Mouse (Mus musculus) cerebellum, postnatal 4 days (tissue): ENCODE measurements around the gene AC129217.1.
"Not testable (repeated sequence)": the region's sequence is repeated elsewhere in the genome, so short reads cannot be mapped to it uniquely, and the experiment has no call there.

ENCODE experiments used
- DNase-seq, 2 experiments: peaks; one replicate each; pipeline ENCODE4 v3.0.0; 2022; ENCODE audit warnings: low spot score in 2 of 2, mixed read lengths in 1 of 2

The AC129217.1 gene

GRCm38 (mm10) chr19:8830664-8831063 is 1.1 kb downstream of the AC129217.1 start:
- DNase-seq, result no peak

- no peak for DNase-seq
Measured at GRCm38 (mm10) chr19:8831262-8831661, 1.7 kb downstream of the AC129217.1 start.

- DNase-seq, result no peak
Measured at GRCm38 (mm10) chr19:8832971-8833370, 3.4 kb downstream of the AC129217.1 start.

- not testable (repeated sequence) for DNase-seq
Measured at GRCm38 (mm10) chr19:8836327-8836726, 6.8 kb downstream of the AC129217.1 start.

- DNase-seq, result peak; percentile 79 to 84
Measured at GRCm38 (mm10) chr19:8837251-8837791, 7.7 kb downstream of the AC129217.1 start, which contains the start of gene Bscl2. Gene Bscl2 (plus strand): TSS chr19:8837467.

GRCm38 (mm10) chr19:8838041-8838730 is 8.6 kb downstream of the AC129217.1 start:
- peak in 1 of 2 experiments; percentile 49 for DNase-seq

GRCm38 (mm10) chr19:8839103-8839907 is 9.7 kb downstream of the AC129217.1 start, which contains the start of gene Gng3:
Gene Gng3 (minus strand): TSS chr19:8839194.
- peak in 1 of 2 experiments; percentile 73 for DNase-seq

GRCm38 (mm10) chr19:8839908-8840791 is 10.6 kb downstream of the AC129217.1 start:
- DNase-seq, result peak in 1 of 2 experiments; percentile 69

- DNase-seq, result no peak
Measured at GRCm38 (mm10) chr19:8841012-8841411, 11.4 kb downstream of the AC129217.1 start.

GRCm38 (mm10) chr19:8842961-8843360 is 13.4 kb downstream of the AC129217.1 start:
- DNase-seq, result no peak

GRCm38 (mm10) chr19:8844371-8845129 is 15.0 kb downstream of the AC129217.1 start:
- peak; percentile 57 to 80 for DNase-seq

GRCm38 (mm10) chr19:8848356-8848755 is 18.8 kb downstream of the AC129217.1 start:
- DNase-seq, result no peak

- DNase-seq, result no peak
Measured at GRCm38 (mm10) chr19:8850402-8850901, 20.9 kb downstream of the AC129217.1 start, which contains the start of gene Lrrn4cl. Gene Lrrn4cl (plus strand): TSS chr19:8850768.

- DNase-seq, result no peak
Measured at GRCm38 (mm10) chr19:8851639-8852038, 22.1 kb downstream of the AC129217.1 start.

GRCm38 (mm10) chr19:8852236-8852928 is 22.8 kb downstream of the AC129217.1 start:
- DNase-seq, result no peak

GRCm38 (mm10) chr19:8853117-8853516 is 23.5 kb downstream of the AC129217.1 start:
- DNase-seq, result no peak

GRCm38 (mm10) chr19:8857689-8858088 is 28.1 kb downstream of the AC129217.1 start:
- DNase-seq, result no peak

- DNase-seq, result no peak
Measured at GRCm38 (mm10) chr19:8859018-8859417, 29.4 kb downstream of the AC129217.1 start.

GRCm38 (mm10) chr19:8864265-8864664 is 34.7 kb downstream of the AC129217.1 start:
- no peak for DNase-seq

GRCm38 (mm10) chr19:8870381-8870780 is 40.8 kb downstream of the AC129217.1 start:
- DNase-seq, result not testable (repeated sequence)
